8 mouse cellular contexts compared by ENCODE assay signal in genomic region chr1:134854325-134854982, GRCm38 (mm10).
DNase-seq lines count a peak whose midpoint lies in the region; ATAC-seq lines count a peak whose summit lies in the region.

No protein-coding gene starts in this region.

- H3K27me3 ChIP-seq in heart, embryonic 10.5 days (ENCODE audit: insufficient read depth, poor library complexity, severe bottlenecking): no peaks in the 10 kb centered on the region

- peaks cover 2% of the 10 kb centered on the region; the same call in 1 of the 2 replicates for H3K4me1 ChIP-seq in heart, embryonic 10.5 days

- intact Hi-C loops in gastrocnemius, postnatal 36 days (cut with DNase I): loop anchor here (5.0 kb wide), 2 partner anchors 112 to 127 kb away; no protein-coding TSS in a partner anchor

- ATAC-seq in megakaryocyte, adult 5-6 weeks (ENCODE audit: poor library complexity, severe bottlenecking): peak; percentile 67; the same call in 1 of the 2 replicates

- no peak overlapping the region for H3K27ac ChIP-seq in heart, embryonic 10.5 days

- WGBS in heart, embryonic 10.5 days: 86% methylated on average over 1 of the region's 1 CpGs

- peaks cover 25% of the 10 kb centered on the region for H3K36me3 ChIP-seq in heart, embryonic 10.5 days

- DNase-seq in heart, adult 11 months: peak; percentile 88
- DNase-seq in heart, embryonic 10.5 days (ENCODE audit: low spot score): no peak
- DNase-seq in R1 (ENCODE audit: low read depth, low spot score): peak; percentile 60
- peak; percentile 92 to 93 for DNase-seq in cerebellum, postnatal 14 days
- DNase-seq in gastrocnemius, postnatal 36 days: peak; percentile 50 to 62
- peak; percentile 87 for DNase-seq in layer of hippocampus, postnatal 10 days (ENCODE audit: low spot score in 2 of 2)
- DNase-seq in spleen, adult 18-20 months: peak; percentile 52 to 80

- H3K4me3 ChIP-seq in heart, embryonic 10.5 days: no peak overlapping the region

- no peaks in the 10 kb centered on the region for H3K9me3 ChIP-seq in heart, embryonic 10.5 days
